Mouse (Mus musculus) C2C12 (cell line): ENCODE data around the gene Dmtf1. TPM values are rescaled to one million over a fixed set of nuclear protein-coding genes. Genes with fewer than 3 reads are reported as not detected.

Experiments used
- H3K27me3 ChIP-seq: one replicate; pipeline ENCODE4 v1.6.1; 2011; ENCODE audit not compliant: control insufficient read depth, insufficient read depth, insufficient read length
- H3K36me3 ChIP-seq: one replicate; pipeline ENCODE4 v1.6.1; 2011; ENCODE audit not compliant: control insufficient read depth, insufficient read depth
- H3K4me3 ChIP-seq: one replicate; pipeline ENCODE4 v1.5.1; 2011; ENCODE audit warnings: mild to moderate bottlenecking, control low read depth; ENCODE audit not compliant: poor library complexity, insufficient read depth, severe bottlenecking
- H3K79me2 ChIP-seq: one replicate; pipeline ENCODE4 v1.6.1; 2011; ENCODE audit not compliant: control insufficient read depth, insufficient read depth
- H3K79me3 ChIP-seq: one replicate; pipeline ENCODE4 v1.6.1; 2011; ENCODE audit warnings: low read depth, control low read depth
- H3ac ChIP-seq: one replicate; pipeline ENCODE3; 2011; ENCODE audit warnings: low read depth; ENCODE audit not compliant: control insufficient read depth, insufficient read length
- CEBPB ChIP-seq: IDR thresholded peaks from one replicate; pipeline ENCODE4 v1.6.1; 2011; ENCODE audit warnings: low read depth, mild to moderate bottlenecking, control low read depth, moderate library complexity
- CTCF ChIP-seq: IDR thresholded peaks from one replicate; pipeline ENCODE4 v1.5.1; 2011; ENCODE audit not compliant: control insufficient read depth, insufficient read depth, insufficient read length
- FOSL1 ChIP-seq: IDR thresholded peaks from one replicate; pipeline ENCODE4 v1.8.0; 2011; ENCODE audit warnings: mild to moderate bottlenecking, low read length; ENCODE audit not compliant: poor library complexity, insufficient read depth, severe bottlenecking
- MAX ChIP-seq: IDR thresholded peaks from one replicate; pipeline ENCODE4 v1.6.1; 2011; ENCODE audit warnings: mild to moderate bottlenecking, control low read depth
- MYOD1 ChIP-seq: IDR thresholded peaks from one replicate; pipeline ENCODE4 v1.6.1; 2011; ENCODE audit warnings: low read depth; ENCODE audit not compliant: control insufficient read depth, insufficient read length
- MYOG ChIP-seq: IDR thresholded peaks from one replicate; pipeline ENCODE4 v1.6.1; 2011; ENCODE audit not compliant: control insufficient read depth, insufficient read length; ENCODE audit errors: extremely low read depth
- USF1 ChIP-seq: IDR thresholded peaks from one replicate; pipeline ENCODE4 v1.6.1; 2011; ENCODE audit warnings: low read depth, mild to moderate bottlenecking, control low read depth, moderate library complexity
- polyA plus RNA-seq: library from polyadenylated mRNA; unstranded; fragments of >200 nt; fragmentation: generic; extraction: Trizol; gene quantifications from one replicate; pipeline ENCODE4 v1.2.1, GENCODE M21; 2012; ENCODE audit warnings: missing spikeins

Dmtf1 gene
- polyA plus RNA-seq, 1 experiment, result 6.4 TPM

DNA sequence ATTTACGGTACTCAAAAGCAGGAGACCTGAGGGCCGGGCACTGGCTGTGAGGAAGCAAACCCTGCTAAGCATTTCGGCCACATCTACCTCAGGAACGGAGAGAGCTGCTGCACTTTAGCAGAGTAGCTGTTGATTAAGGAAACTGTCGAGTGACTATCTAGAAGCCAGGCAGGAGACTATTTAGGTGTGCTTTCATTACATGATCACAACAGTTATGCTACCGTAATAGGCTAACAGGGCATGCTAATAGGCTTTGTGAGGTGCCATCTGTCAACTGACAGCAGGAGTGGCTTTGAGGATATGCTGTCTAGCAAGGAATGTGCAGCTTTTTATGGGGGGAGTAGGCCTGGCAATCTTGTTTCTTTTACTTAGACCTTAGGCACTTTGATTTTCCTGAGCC, 47.4 kb downstream of the Dmtf1 start:
- no peak overlapping the region for H3ac ChIP-seq
- H3K36me3 ChIP-seq, result peaks cover 26% of the 10 kb centered on the region
- no peaks in the 10 kb centered on the region for H3K27me3 ChIP-seq
- no peak overlapping the region for H3K4me3 ChIP-seq
- no peaks in the 10 kb centered on the region for H3K79me2 ChIP-seq
- TF ChIP-seq CTCF, result no peak
- no peak for TF ChIP-seq FOSL1
- no peak for TF ChIP-seq CEBPB
- TF ChIP-seq MAX, result no peak
- no peak for TF ChIP-seq MYOG
- no peak for TF ChIP-seq MYOD1
- no peak for TF ChIP-seq USF1
- no peaks in the 10 kb centered on the region for H3K79me3 ChIP-seq

DNA sequence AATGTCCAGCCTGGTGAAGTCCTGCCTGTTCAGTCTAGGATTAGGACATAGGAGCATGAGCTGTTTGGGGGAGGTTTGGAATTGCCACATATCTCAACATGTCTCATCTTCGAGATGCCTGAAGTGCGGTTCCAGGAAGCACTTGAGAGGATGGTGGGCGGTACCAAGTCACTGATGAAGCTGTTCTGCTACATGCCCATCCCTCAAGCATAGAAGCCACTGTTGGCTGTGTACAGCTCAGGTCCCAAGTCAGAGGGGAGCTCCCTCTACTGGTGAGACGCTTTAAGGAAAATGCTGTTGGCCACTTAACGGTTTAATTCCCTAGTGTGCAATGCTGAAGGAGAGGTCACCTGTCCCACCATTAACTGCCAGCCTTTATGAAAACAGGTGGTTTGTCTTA, 49.8 kb downstream of the Dmtf1 start:
- H3K36me3 ChIP-seq, result peaks cover 4% of the 10 kb centered on the region
- no peak overlapping the region for H3ac ChIP-seq
- H3K79me2 ChIP-seq, result no peaks in the 10 kb centered on the region
- TF ChIP-seq MYOD1 (no peak), CTCF (peak; percentile 36)
- H3K79me3 ChIP-seq, result no peaks in the 10 kb centered on the region
- H3K4me3 ChIP-seq, result no peak overlapping the region
- no peaks in the 10 kb centered on the region for H3K27me3 ChIP-seq

DNA sequence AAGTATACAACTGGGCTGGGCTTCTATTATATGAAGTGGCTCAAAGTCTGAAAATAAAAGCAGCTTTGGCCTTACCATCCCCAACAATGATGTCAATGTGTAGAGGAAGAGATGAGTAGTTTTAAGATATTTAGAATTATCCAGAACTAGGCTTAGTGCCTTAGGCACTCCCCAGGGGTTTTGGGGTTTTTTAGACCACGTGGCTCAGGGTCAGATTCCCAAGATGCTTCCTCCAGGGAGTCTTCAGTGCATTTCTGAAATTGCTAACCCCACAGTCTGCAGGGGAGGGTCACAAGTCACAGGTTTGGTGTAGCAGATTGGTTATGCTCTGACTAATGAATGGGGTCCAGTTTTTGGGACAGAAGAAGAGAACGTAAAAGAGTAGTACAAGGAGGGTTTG, 50.3 kb downstream of the Dmtf1 start:
- H3K79me3 ChIP-seq, result no peaks in the 10 kb centered on the region
- no peaks in the 10 kb centered on the region for H3K79me2 ChIP-seq
- H3ac ChIP-seq, result no peak overlapping the region
- no peaks in the 10 kb centered on the region for H3K36me3 ChIP-seq
- no peak overlapping the region for H3K4me3 ChIP-seq
- no peaks in the 10 kb centered on the region for H3K27me3 ChIP-seq
- TF ChIP-seq CTCF (no peak), CEBPB (no peak), MYOG (no peak), MAX (no peak), USF1 (no peak), FOSL1 (no peak), MYOD1 (no peak)

DNA sequence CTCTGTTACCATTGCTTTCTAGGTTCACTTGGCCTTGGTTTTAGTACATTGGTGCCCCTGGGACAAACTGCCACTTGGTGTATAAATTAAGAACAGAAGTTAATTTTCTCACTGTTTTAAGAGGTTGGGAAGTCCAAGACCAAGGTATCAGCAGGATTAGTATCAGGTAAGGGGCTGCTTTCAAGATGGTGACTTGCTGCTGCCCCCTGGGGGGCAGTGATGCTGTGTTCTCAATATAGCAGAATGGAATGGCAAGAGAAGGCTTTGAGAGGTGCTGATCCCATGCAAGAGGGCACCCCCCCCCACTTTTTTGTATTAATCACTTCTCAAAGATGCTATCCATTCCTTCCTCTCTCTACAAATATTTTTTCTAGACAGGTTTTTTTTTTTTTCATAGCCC, 52.0 kb downstream of the Dmtf1 start:
- Histone ChIP-seq H3K4me3 (no peak overlapping the region), H3ac (no peak overlapping the region), H3K79me2 (no peaks in the 10 kb centered on the region), H3K27me3 (no peaks in the 10 kb centered on the region), H3K36me3 (no peaks in the 10 kb centered on the region), H3K79me3 (no peaks in the 10 kb centered on the region)
- TF ChIP-seq FOSL1, result no peak
- no peak for TF ChIP-seq MYOG
- TF ChIP-seq CEBPB, result no peak
- no peak for TF ChIP-seq MYOD1
- no peak for TF ChIP-seq CTCF
- no peak for TF ChIP-seq USF1
- no peak for TF ChIP-seq MAX

DNA sequence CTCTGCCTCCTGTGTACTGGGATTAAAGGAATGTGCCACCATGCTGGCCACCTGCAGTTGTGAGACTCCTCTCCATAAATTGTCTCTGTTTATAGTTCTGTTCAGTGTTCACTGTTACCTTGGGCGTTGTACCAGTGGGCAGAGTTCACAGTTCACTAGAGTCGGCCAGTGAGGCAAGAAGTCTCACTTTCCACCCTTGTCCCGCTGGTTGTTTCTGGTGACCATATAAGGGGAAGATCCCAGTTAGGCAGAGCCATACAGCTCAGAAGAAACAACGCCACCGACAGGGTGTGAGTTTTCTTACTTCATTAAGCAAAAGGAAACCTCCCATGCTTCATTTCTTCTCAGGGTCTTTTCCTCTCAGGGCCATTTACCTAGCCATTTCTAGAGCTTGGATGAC, 53.1 kb downstream of the Dmtf1 start:
- H3K79me2 ChIP-seq, result no peaks in the 10 kb centered on the region
- H3K36me3 ChIP-seq, result no peaks in the 10 kb centered on the region
- H3K27me3 ChIP-seq, result no peaks in the 10 kb centered on the region
- no peaks in the 10 kb centered on the region for H3K79me3 ChIP-seq
- TF ChIP-seq CTCF (no peak), MYOD1 (no peak), FOSL1 (no peak), MAX (no peak), MYOG (no peak), CEBPB (no peak), USF1 (no peak)
- no peak overlapping the region for H3ac ChIP-seq
- H3K4me3 ChIP-seq, result no peak overlapping the region

DNA sequence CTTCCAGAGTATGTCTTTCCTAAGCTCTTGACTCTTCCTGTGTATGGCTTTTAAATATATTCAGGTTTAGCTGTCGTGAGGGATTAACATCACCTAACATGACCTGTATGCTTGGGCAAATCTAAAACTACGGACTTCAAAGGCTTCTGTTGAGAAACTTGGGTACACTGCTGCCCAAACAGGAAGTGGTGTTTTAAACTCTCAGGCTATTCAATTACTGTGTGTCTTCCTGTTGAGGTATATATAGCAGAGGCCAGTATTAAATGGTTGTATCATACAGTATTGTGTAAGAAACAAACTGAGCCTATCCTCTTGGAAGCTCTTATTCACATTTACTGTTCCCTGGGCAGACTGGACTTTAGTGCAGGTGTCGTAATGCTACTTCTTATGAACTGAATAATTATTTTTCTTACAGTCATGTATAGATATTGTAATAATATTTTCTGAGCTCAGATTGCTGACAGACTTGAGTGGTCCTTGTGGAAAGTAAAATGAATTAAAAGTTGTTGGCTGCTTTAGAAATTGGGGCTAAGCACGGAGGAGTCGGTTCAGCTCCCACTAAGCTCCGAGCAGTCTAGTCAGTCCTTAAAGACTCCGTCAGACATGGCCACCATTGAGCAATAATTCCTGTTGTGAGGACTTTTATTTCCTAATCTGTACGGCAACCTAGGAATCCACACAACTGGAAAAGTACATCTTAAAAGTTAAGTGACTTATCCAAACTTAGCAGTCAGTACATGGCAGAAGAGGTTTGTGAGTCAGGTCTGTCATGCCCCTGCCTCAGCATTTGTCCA, 54.1 kb downstream of the Dmtf1 start:
- Histone ChIP-seq H3K79me3 (no peaks in the 10 kb centered on the region), H3K27me3 (no peaks in the 10 kb centered on the region), H3K4me3 (no peak overlapping the region), H3K79me2 (no peaks in the 10 kb centered on the region), H3K36me3 (no peaks in the 10 kb centered on the region), H3ac (no peak overlapping the region)
- no peak for TF ChIP-seq MYOG
- TF ChIP-seq CTCF, result no peak
- TF ChIP-seq MYOD1, result no peak
- no peak for TF ChIP-seq CEBPB
- no peak for TF ChIP-seq MAX
- TF ChIP-seq FOSL1, result no peak
- no peak for TF ChIP-seq USF1
